Mouse (Mus musculus) CH12.LX (cell line): Measurements from ENCODE around the gene Spata13. TPM values are rescaled to one million over a fixed set of nuclear protein-coding genes. Genes with fewer than 3 reads are reported as not detected.

Source experiments
- DNase-seq: peaks from one replicate; pipeline ENCODE4 v3.0.0-alpha.2; 2013; ENCODE audit errors: extremely low read depth
- H3K27ac ChIP-seq: 2 replicates; pipeline ENCODE4 v1.5.1; 2012; ENCODE audit warnings: low read depth, mild to moderate bottlenecking, control low read depth, moderate library complexity; ENCODE audit not compliant: insufficient read depth
- H3K27me3 ChIP-seq: replicated peaks from 2 replicates; pipeline ENCODE3; 2012; ENCODE audit warnings: inconsistent platforms
- H3K36me3 ChIP-seq, 2 experiments: replicated peaks in 1 of 2; 2 replicates each; pipeline versions ENCODE3 to v1.6.1; 2012; ENCODE audit warnings: inconsistent platforms in 1 of 2, low read length in 1 of 2, mild to moderate bottlenecking in 1 of 2, mixed read lengths in 1 of 2, moderate library complexity in 1 of 2; ENCODE audit not compliant: control insufficient read depth in 1 of 2, insufficient read depth in 1 of 2
- H3K4me1 ChIP-seq, 2 experiments: 2 replicates each; pipeline ENCODE4 v1.6.1; 2012; ENCODE audit warnings: inconsistent platforms in 1 of 2, moderate library complexity in 1 of 2; ENCODE audit not compliant: insufficient read depth in 2 of 2, control insufficient read depth in 1 of 2
- H3K4me2 ChIP-seq: 2 replicates; pipeline ENCODE4 v1.6.1; 2012; ENCODE audit warnings: low read depth, mild to moderate bottlenecking, control low read depth; ENCODE audit not compliant: poor library complexity, insufficient read depth, severe bottlenecking
- H3K4me3 ChIP-seq, 3 experiments: fragments of 150-350 bp in 1 of 3; sonication (generic) in 1 of 3; replicated peaks in 1 of 3; 2 replicates each; pipeline versions ENCODE3 to v1.5.1; 2011 to 2012; ENCODE audit warnings: low read depth in 2 of 3, low read length in 2 of 3, mild to moderate bottlenecking in 2 of 3, moderate library complexity in 2 of 3, control low read depth in 1 of 3, improper control_type of control experiment in 1 of 3, inconsistent platforms in 1 of 3, mixed read lengths in 1 of 3; ENCODE audit not compliant: poor library complexity in 1 of 3
- H3K79me2 ChIP-seq: replicated peaks from 2 replicates; pipeline ENCODE4 v1.6.1; 2012; ENCODE audit warnings: mild to moderate bottlenecking, moderate library complexity; ENCODE audit not compliant: control insufficient read depth, poor library complexity, insufficient read depth, severe bottlenecking; ENCODE audit errors: extremely low read depth
- H3K9ac ChIP-seq: 2 replicates; pipeline ENCODE4 v1.6.1; 2012; ENCODE audit warnings: low read depth, mild to moderate bottlenecking, control low read depth, moderate library complexity; ENCODE audit not compliant: insufficient read depth
- H3K9me3 ChIP-seq: replicated peaks from 2 replicates; pipeline ENCODE3; 2012; ENCODE audit warnings: low read length, inconsistent platforms, mixed read lengths
- BHLHE40 ChIP-seq: IDR thresholded peaks from 2 replicates; pipeline ENCODE4 v1.6.1; 2011; ENCODE audit warnings: mild to moderate bottlenecking, low read depth, low read length, improper control_type of control experiment
- CHD1 ChIP-seq: IDR thresholded peaks from 2 replicates; pipeline ENCODE4 v1.6.1; 2012; ENCODE audit warnings: low read depth, low read length, improper control_type of control experiment, inconsistent platforms
- CHD2 ChIP-seq: IDR thresholded peaks from 2 replicates; pipeline ENCODE4 v1.6.1; 2011; ENCODE audit warnings: low read length, improper control_type of control experiment
- E2F4 ChIP-seq: IDR thresholded peaks from 2 replicates; pipeline ENCODE4 v1.6.1; 2011; ENCODE audit warnings: low read depth, low read length, improper control_type of control experiment; ENCODE audit not compliant: insufficient replicate concordance
- EP300 ChIP-seq: IDR thresholded peaks from 2 replicates; pipeline ENCODE4 v1.6.1; 2011; ENCODE audit warnings: low read length, improper control_type of control experiment
- ETS1 ChIP-seq: conservative IDR thresholded peaks from 2 replicates; pipeline ENCODE4 v1.6.1; 2012; ENCODE audit warnings: low read depth, mild to moderate bottlenecking, inconsistent platforms, low read length, improper control_type of control experiment, moderate library complexity
- GABPA ChIP-seq: IDR thresholded peaks from 2 replicates; pipeline ENCODE4 v1.6.1; 2012; ENCODE audit warnings: low read depth, low read length, improper control_type of control experiment, inconsistent platforms; ENCODE audit not compliant: insufficient replicate concordance
- IRF4 ChIP-seq: IDR thresholded peaks from 2 replicates; pipeline ENCODE4 v1.6.1; 2014; ENCODE audit warnings: low read depth, mild to moderate bottlenecking, inconsistent platforms, low read length, improper control_type of control experiment
- KAT2A ChIP-seq: IDR thresholded peaks from 2 replicates; pipeline ENCODE4 v1.6.1; 2012; ENCODE audit warnings: low read length, improper control_type of control experiment, inconsistent platforms; ENCODE audit not compliant: insufficient replicate concordance
- MAZ ChIP-seq: IDR thresholded peaks from 2 replicates; pipeline ENCODE4 v1.6.1; 2012; ENCODE audit warnings: low read depth, mild to moderate bottlenecking, inconsistent platforms, low read length, improper control_type of control experiment, moderate library complexity
- MXI1 ChIP-seq: IDR thresholded peaks from 2 replicates; pipeline ENCODE4 v1.6.1; 2011; ENCODE audit warnings: mild to moderate bottlenecking, low read depth, low read length, improper control_type of control experiment
- MYC ChIP-seq: IDR thresholded peaks from 2 replicates; pipeline ENCODE4 v1.6.1; 2011; ENCODE audit warnings: low read depth, mild to moderate bottlenecking, improper control_type of control experiment, low read length
- POLR2A ChIP-seq: IDR thresholded peaks from 2 replicates; pipeline ENCODE4 v1.6.1; 2011; ENCODE audit warnings: low read depth, mild to moderate bottlenecking, improper control_type of control experiment, low read length
- RAD21 ChIP-seq: IDR thresholded peaks from 2 replicates; pipeline ENCODE4 v1.6.1; 2011; ENCODE audit warnings: low read depth, mild to moderate bottlenecking, low read length, improper control_type of control experiment, moderate library complexity
- RCOR1 ChIP-seq: conservative IDR thresholded peaks from 2 replicates; pipeline ENCODE4 v1.6.1; 2012; ENCODE audit warnings: low read depth, mild to moderate bottlenecking, inconsistent platforms, low read length, improper control_type of control experiment
- SIN3A ChIP-seq: IDR thresholded peaks from 2 replicates; pipeline ENCODE4 v1.6.1; 2012; ENCODE audit warnings: low read length, improper control_type of control experiment, inconsistent platforms
- SMC3 ChIP-seq: IDR thresholded peaks from 2 replicates; pipeline ENCODE4 v1.6.1; 2011; ENCODE audit warnings: low read depth, low read length, improper control_type of control experiment
- TBP ChIP-seq: conservative IDR thresholded peaks from 2 replicates; pipeline ENCODE4 v1.6.1; 2011; ENCODE audit warnings: low read depth, low read length, improper control_type of control experiment
- UBTF ChIP-seq: IDR thresholded peaks from 2 replicates; pipeline ENCODE4 v1.6.1; 2012; ENCODE audit warnings: low read depth, mild to moderate bottlenecking, inconsistent platforms, low read length, improper control_type of control experiment, moderate library complexity
- ZMIZ1 ChIP-seq: IDR thresholded peaks from 2 replicates; pipeline ENCODE4 v1.6.1; 2012; ENCODE audit warnings: low read depth, mild to moderate bottlenecking, inconsistent platforms, low read length, improper control_type of control experiment
- dilution Hi-C: fragments of 300-500 bp; cut with MboI; formaldehyde crosslinking; loops from 2 replicates; pipeline ENCODE4 v1.14.3; 2020; ENCODE audit warnings: low sequenced_read_pairs; ENCODE audit not compliant: extremely low pct_unique_long_range_greater_than_20kb, extremely low pct_ligation_motif_present
- in situ Hi-C: fragments of 300-500 bp; cut with MboI; formaldehyde crosslinking; loops from 3 replicates; pipeline ENCODE4 v1.14.3; 2019; ENCODE audit warnings: low sequenced_read_pairs, low pct_ligation_motif_present, low pct_unique_long_range_greater_than_20kb, mixed read lengths
- polyA plus RNA-seq: library from polyadenylated mRNA; unstranded; fragments of >175 nt; gene quantifications from 2 replicates; pipeline ENCODE4 v1.2.1, GENCODE M21; 2012; ENCODE audit warnings: low read depth; ENCODE audit not compliant: insufficient read length
- total RNA-seq, 2 experiments: library from RNA; depleted of rRNA; stranded (reverse); fragments of 300-350 nt in 1 of 2; fragments of >200 nt in 1 of 2; gene quantifications; 2 replicates each; pipeline ENCODE4 v1.2.3; 2012 to 2014

Gene Spata13
- total and polyA plus RNA-seq, 3 experiments: 11.6 to 15.9 (median 13.6) TPM

- peaks cover 36 to 89% of the 10 kb centered on the region in 2 experiments for H3K36me3 ChIP-seq
- H3K4me3 ChIP-seq: no peak overlapping the region
- DNase-seq: no peak
- H3K9me3 ChIP-seq: no peaks in the 10 kb centered on the region
- dilution Hi-C loops (no loop called here), in situ Hi-C loops (no loop called here)
- no peaks in the 10 kb centered on the region for H3K27me3 ChIP-seq
- H3K27ac ChIP-seq: no peak overlapping the region
- peaks cover 0 to 34% of the 10 kb centered on the region in 2 experiments; a peak in 2 of 4 replicates for H3K4me1 ChIP-seq
- H3K9ac ChIP-seq: no peak overlapping the region
- H3K4me2 ChIP-seq: no peak overlapping the region
- TF ChIP-seq KAT2A (no peak), SIN3A (no peak), CHD1 (no peak), ETS1 (no peak), E2F4 (no peak), MAZ (no peak)
- no peaks in the 10 kb centered on the region for H3K79me2 ChIP-seq
Measured at GRCm38 (mm10) chr14:60804978-60805377, 171.2 kb downstream of the Spata13 start.

GRCm38 (mm10) chr14:60805871-60806270 lies 172.1 kb downstream of the Spata13 start:
- Histone ChIP-seq H3K27ac (no peak overlapping the region), H3K79me2 (no peaks in the 10 kb centered on the region), H3K9me3 (no peaks in the 10 kb centered on the region), H3K4me3 (no peak overlapping the region), H3K9ac (no peak overlapping the region), H3K4me1 (peaks cover 0 to 33% of the 10 kb centered on the region in 2 experiments; a peak in 2 of 4 replicates), H3K36me3 (peaks cover 36 to 91% of the 10 kb centered on the region in 2 experiments), H3K4me2 (no peak overlapping the region), H3K27me3 (no peaks in the 10 kb centered on the region)
- TF ChIP-seq MYC: no peak
- no peak for TF ChIP-seq ZMIZ1
- no peak for TF ChIP-seq RCOR1
- in situ Hi-C loops: no loop called here
- dilution Hi-C loops: no loop called here
- no peak for DNase-seq

- dilution Hi-C loops: no loop called here
- H3K36me3 ChIP-seq: peaks cover 38 to 88% of the 10 kb centered on the region in 2 experiments
- in situ Hi-C loops: no loop called here
- H3K27me3 ChIP-seq: no peaks in the 10 kb centered on the region
- H3K27ac ChIP-seq: no peak overlapping the region
- no peak overlapping the region for H3K4me2 ChIP-seq
- H3K4me3 ChIP-seq: no peak overlapping the region
- no peak overlapping the region for H3K9ac ChIP-seq
- no peaks in the 10 kb centered on the region for H3K9me3 ChIP-seq
- TF ChIP-seq IRF4 (no peak), TBP (no peak), MXI1 (no peak), EP300 (no peak), UBTF (no peak), E2F4 (no peak), POLR2A (no peak), GABPA (no peak), BHLHE40 (no peak), SMC3 (no peak), RAD21 (no peak), CHD2 (no peak)
- no peak for DNase-seq
- no peaks in the 10 kb centered on the region for H3K79me2 ChIP-seq
- H3K4me1 ChIP-seq: peaks cover 0 to 33% of the 10 kb centered on the region in 2 experiments; a peak in 2 of 4 replicates
Measured at GRCm38 (mm10) chr14:60806891-60807344, 173.1 kb downstream of the Spata13 start.
